Mouse (Mus musculus): ENCODE data around the gene Ube2t. TPM values are rescaled to one million over a fixed set of nuclear protein-coding genes. Genes with fewer than 3 reads are reported as not detected.

Ube2t gene
- polyA plus RNA-seq, 1 experiment from 2014 or later = 24.7 TPM

- Histone ChIP-seq H3K9me3 (replicated peaks; ENCODE audit: low read length) (no peaks in the 10 kb centered on the region), H3K27me3 (ENCODE audit: insufficient read depth, low read length) (no peaks in the 10 kb centered on the region), H3K4me1 (replicated peaks; ENCODE audit: insufficient read depth, low read length) (no peaks in the 10 kb centered on the region), H3K4me3 (replicated peaks; ENCODE audit: low read depth, low read length) (peak within 1 kb of the TSS; percentile 91), H3K27ac (peak within 1 kb of the TSS; percentile 79; the same call in 1 of the 2 replicates), H3K36me3 (ENCODE audit: insufficient read depth, low read length) (no peaks in the 10 kb centered on the region), H3K9ac (ENCODE audit: low read depth, low read length) (peak within 1 kb of the TSS; percentile 88), H3K4me2 (ENCODE audit: low read length) (peak within 1 kb of the TSS; percentile 85)
- under 1% methylated on average over 39 of the region's 39 CpGs for WGBS
- ATAC-seq (replicated peaks; ENCODE audit: low FRiP score, low read depth) (peak; percentile 98), DNase-seq (ENCODE audit: low spot score) (peak; percentile 99)
- TF ChIP-seq CTCF (IDR thresholded peaks at IDR 0.05; ENCODE audit: low read depth) = peak; percentile 38; the same call in 1 of the 2 replicates
Observed at GRCm38 (mm10) chr1:134955637-134956176, 6.7 kb upstream of the Ube2t start, which contains the start of gene Ppp1r12b. Ppp1r12b (minus strand) TSS chr1:134955942.

- peak; percentile 57 for DNase-seq (ENCODE audit: low spot score)
- 53% methylated on average over 7 of the region's 7 CpGs for whole genome bisulfite sequencing
- no peaks in the 10 kb centered on the region for H3K27me3 ChIP-seq (ENCODE audit: insufficient read depth, low read length)
Observed at GRCm38 (mm10) chr1:134960634-134961033, 1.7 kb upstream of the Ube2t start.

GRCm38 (mm10) chr1:134962821-134963220, 456 bp downstream of the Ube2t start:
- peak; percentile 53 for TF ChIP-seq CTCF (IDR thresholded peaks at IDR 0.05; ENCODE audit: low read depth)
- H3K9ac ChIP-seq (ENCODE audit: low read depth, low read length) = peak overlapping the region; percentile 68
- DNase-seq (ENCODE audit: low spot score) (peak; percentile 36), ATAC-seq (replicated peaks; ENCODE audit: low FRiP score, low read depth) (no peak)
- H3K4me3 ChIP-seq (replicated peaks; ENCODE audit: low read depth, low read length) = peak overlapping the region; percentile 73
- H3K9me3 ChIP-seq (replicated peaks; ENCODE audit: low read length) = no peaks in the 10 kb centered on the region
- WGBS = 2% methylated on average over 11 of the region's 11 CpGs
- H3K4me2 ChIP-seq (ENCODE audit: low read length) = peak overlapping the region; percentile 73
- H3K27me3 ChIP-seq (ENCODE audit: insufficient read depth, low read length) = no peaks in the 10 kb centered on the region
- H3K4me1 ChIP-seq (replicated peaks; ENCODE audit: insufficient read depth, low read length) = no peaks in the 10 kb centered on the region
- no peaks in the 10 kb centered on the region for H3K36me3 ChIP-seq (ENCODE audit: insufficient read depth, low read length)
- H3K27ac ChIP-seq = peak overlapping the region; percentile 50

More at GRCm38 (mm10) chr1:134960634-134961033, 1.7 kb upstream of the Ube2t start:
- Histone ChIP-seq H3K36me3 (ENCODE audit: insufficient read depth, low read length) (no peaks in the 10 kb centered on the region), H3K9me3 (replicated peaks; ENCODE audit: low read length) (no peaks in the 10 kb centered on the region), H3K4me2 (ENCODE audit: low read length) (no peak overlapping the region), H3K27ac (no peak overlapping the region), H3K4me3 (replicated peaks; ENCODE audit: low read depth, low read length) (no peak overlapping the region), H3K4me1 (replicated peaks; ENCODE audit: insufficient read depth, low read length) (no peaks in the 10 kb centered on the region), H3K9ac (ENCODE audit: low read depth, low read length) (no peak overlapping the region)
- peak; percentile 67 for TF ChIP-seq CTCF (IDR thresholded peaks at IDR 0.05; ENCODE audit: low read depth)
- no peak for ATAC-seq (replicated peaks; ENCODE audit: low FRiP score, low read depth)

GRCm38 (mm10) chr1:134965430-134965829, 3.1 kb downstream of the Ube2t start:
- no peak for DNase-seq (ENCODE audit: low spot score)
- WGBS = 94% methylated on average over 2 of the region's 2 CpGs
- H3K4me2 ChIP-seq (ENCODE audit: low read length) = no peak overlapping the region

GRCm38 (mm10) chr1:134972920-134973319, 10.6 kb downstream of the Ube2t start:
- Histone ChIP-seq H3K9me3 (replicated peaks; ENCODE audit: low read length) (no peaks in the 10 kb centered on the region), H3K4me2 (ENCODE audit: low read length) (no peak overlapping the region), H3K4me3 (replicated peaks; ENCODE audit: low read depth, low read length) (no peak overlapping the region), H3K36me3 (ENCODE audit: insufficient read depth, low read length) (peaks cover 18% of the 10 kb centered on the region; the same call in 1 of the 2 replicates), H3K9ac (ENCODE audit: low read depth, low read length) (no peak overlapping the region), H3K27me3 (ENCODE audit: insufficient read depth, low read length) (no peaks in the 10 kb centered on the region), H3K4me1 (replicated peaks; ENCODE audit: insufficient read depth, low read length) (no peaks in the 10 kb centered on the region), H3K27ac (no peak overlapping the region)
- DNase-seq (ENCODE audit: low spot score) (no peak), ATAC-seq (replicated peaks; ENCODE audit: low FRiP score, low read depth) (no peak)
- 72% methylated on average over 1 of the region's 1 CpGs for WGBS
- peak; percentile 54 for TF ChIP-seq CTCF (IDR thresholded peaks at IDR 0.05; ENCODE audit: low read depth)

More at GRCm38 (mm10) chr1:134965430-134965829, 3.1 kb downstream of the Ube2t start:
- no peak overlapping the region for H3K27ac ChIP-seq
- H3K9ac ChIP-seq (ENCODE audit: low read depth, low read length) = no peak overlapping the region
- no peaks in the 10 kb centered on the region for H3K9me3 ChIP-seq (replicated peaks; ENCODE audit: low read length)
- H3K4me1 ChIP-seq (replicated peaks; ENCODE audit: insufficient read depth, low read length) = no peaks in the 10 kb centered on the region
- no peak for ATAC-seq (replicated peaks; ENCODE audit: low FRiP score, low read depth)
- no peaks in the 10 kb centered on the region for H3K27me3 ChIP-seq (ENCODE audit: insufficient read depth, low read length)
- no peak for TF ChIP-seq CTCF (IDR thresholded peaks at IDR 0.05; ENCODE audit: low read depth)
- H3K4me3 ChIP-seq (replicated peaks; ENCODE audit: low read depth, low read length) = no peak overlapping the region
- H3K36me3 ChIP-seq (ENCODE audit: insufficient read depth, low read length) = peaks cover 4% of the 10 kb centered on the region; the same call in 1 of the 2 replicates

GRCm38 (mm10) chr1:134987173-134987961, 25.0 kb downstream of the Ube2t start:
- H3K36me3 ChIP-seq (ENCODE audit: insufficient read depth, low read length) = no peaks in the 10 kb centered on the region
- H3K9ac ChIP-seq (ENCODE audit: low read depth, low read length) = peak overlapping the region; percentile 31; the same call in 1 of the 2 replicates
- ATAC-seq (replicated peaks; ENCODE audit: low FRiP score, low read depth) (peak; percentile 68), DNase-seq (ENCODE audit: low spot score) (peak; percentile 71)
- peak overlapping the region; percentile 72 for H3K4me2 ChIP-seq (ENCODE audit: low read length)
- H3K27ac ChIP-seq = no peak overlapping the region
- WGBS = 28% methylated on average over 48 of the region's 48 CpGs
- H3K4me1 ChIP-seq (replicated peaks; ENCODE audit: insufficient read depth, low read length) = peaks cover 6% of the 10 kb centered on the region; the same call in 1 of the 2 replicates
- H3K9me3 ChIP-seq (replicated peaks; ENCODE audit: low read length) = no peaks in the 10 kb centered on the region
- H3K4me3 ChIP-seq (replicated peaks; ENCODE audit: low read depth, low read length) = peak overlapping the region; percentile 34
- no peak for TF ChIP-seq CTCF (IDR thresholded peaks at IDR 0.05; ENCODE audit: low read depth)
- H3K27me3 ChIP-seq (ENCODE audit: insufficient read depth, low read length) = no peaks in the 10 kb centered on the region

Data from kidney, postnatal 0 days (tissue).